Mouse (Mus musculus) ovary, adult 10 weeks (tissue): ENCODE results near the gene Olfr1323. TPM values are rescaled to one million over a fixed set of nuclear protein-coding genes. Genes with fewer than 3 reads are reported as not detected.

Source experiments
- polyA plus RNA-seq: library from polyadenylated mRNA; stranded (reverse); fragments of 350-450 nt; fragmentation: Illumina TruSeq; extraction: RNeasy Lipid Tissue Mini Kit (QIAGEN cat#74804); gene quantifications from one replicate; pipeline ENCODE4 v1.2.3, GENCODE M21; 2014

Olfr1323 gene
- polyA plus RNA-seq: not detected

DNA sequence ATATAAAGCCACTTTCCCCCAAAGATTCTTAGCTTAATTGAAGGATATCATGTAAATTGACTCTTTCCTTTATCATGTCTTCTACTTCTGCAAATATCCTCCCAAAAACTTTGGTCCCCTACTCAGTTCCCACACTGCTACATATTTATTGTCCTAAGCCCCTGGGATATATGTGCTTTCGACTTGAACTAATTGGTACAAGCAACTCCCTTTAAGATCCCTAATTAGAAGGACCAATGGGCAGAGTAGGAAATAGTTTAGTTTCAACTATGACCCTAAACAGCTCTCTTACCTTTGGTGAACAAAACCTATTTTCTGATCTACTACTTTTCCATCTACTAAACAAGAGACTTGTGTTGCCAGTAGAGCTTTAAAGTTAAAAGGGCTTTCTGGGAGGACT is at the start of gene Olfr1323:
TSS of gene Olfr1323 (minus strand) at position 101 of the 400 bp plus-strand sequence.

Other genes starting within 250 kb of the Olfr1323 start
- 0.66 TPM for gene Igsf1, start 221.6 kb downstream of the Olfr1323 start, polyA plus RNA-seq
- not detected for gene Olfr1322, start 127.9 kb downstream of the Olfr1323 start, polyA plus RNA-seq